Mouse (Mus musculus) limb, embryonic 14.5 days (tissue): Measurements from ENCODE around the gene Toe1. TPM values are rescaled to one million over a fixed set of nuclear protein-coding genes. Genes with fewer than 3 reads are reported as not detected.

ENCODE experiments used
- ATAC-seq: fragments of 200-750 bp; cut with Nextera tagmentation; 2 replicates; pipeline ENCODE4 v1.8.0; 2017; ENCODE audit warnings: low read depth, moderate number of reproducible peaks, moderate TSS enrichment; ENCODE audit not compliant: low FRiP score
- DNase-seq: peaks from one replicate; pipeline ENCODE4 v3.0.0-alpha.2; 2015; ENCODE audit warnings: low spot score
- H3K27ac ChIP-seq: fragments of 300-500 bp; sonication (generic); replicated peaks from 2 replicates; pipeline ENCODE4 v1.5.1; 2014; ENCODE audit warnings: low read depth, mild to moderate bottlenecking, low read length, moderate library complexity, mixed read lengths
- H3K27me3 ChIP-seq: fragments of 300-500 bp; sonication (generic); 2 replicates; pipeline ENCODE4 v1.6.1; 2014; ENCODE audit warnings: low read length, mixed read lengths; ENCODE audit not compliant: control insufficient read depth, insufficient read depth
- H3K36me3 ChIP-seq: fragments of 300-500 bp; sonication (generic); 2 replicates; pipeline ENCODE4 v1.6.1; 2014; ENCODE audit warnings: mild to moderate bottlenecking, low read length, moderate library complexity, mixed read lengths; ENCODE audit not compliant: control insufficient read depth, insufficient read depth
- H3K4me1 ChIP-seq: fragments of 300-500 bp; sonication (generic); 2 replicates; pipeline ENCODE4 v1.6.1; 2014; ENCODE audit warnings: antibody characterized with exemption, low read length, mixed read lengths; ENCODE audit not compliant: control insufficient read depth, insufficient read depth
- H3K4me2 ChIP-seq: fragments of 300-500 bp; sonication (generic); replicated peaks from 2 replicates; pipeline ENCODE4 v1.6.1; 2014; ENCODE audit warnings: low read depth, mild to moderate bottlenecking, low read length, moderate library complexity; ENCODE audit not compliant: severe bottlenecking
- H3K4me3 ChIP-seq: fragments of 300-500 bp; sonication (generic); replicated peaks from 2 replicates; pipeline ENCODE4 v1.5.1; 2014; ENCODE audit warnings: low read length
- H3K9ac ChIP-seq: fragments of 300-500 bp; sonication (generic); 2 replicates; pipeline ENCODE4 v1.6.1; 2014; ENCODE audit warnings: mild to moderate bottlenecking, low read depth, low read length, moderate library complexity; ENCODE audit not compliant: severe bottlenecking
- H3K9me3 ChIP-seq: fragments of 300-500 bp; sonication (generic); 2 replicates; pipeline ENCODE4 v1.6.1; 2016; ENCODE audit warnings: low read length; ENCODE audit not compliant: control insufficient read depth
- POLR2A ChIP-seq: fragments of 200-500 bp; IDR thresholded peaks from 2 replicates; pipeline ENCODE4 v1.8.0; 2012; ENCODE audit warnings: inconsistent platforms, mild to moderate bottlenecking, moderate library complexity, borderline replicate concordance; ENCODE audit not compliant: insufficient read depth, insufficient read length; ENCODE audit errors: extremely low read depth
- WGBS: fragments of 180-500 bp; shearing (Covaris S2); extraction: QIAGEN DNeasy Blood & Tissue Kit; methylation state at CpG from one replicate; pipeline ENCODE4 v1.1.7; 2014; 5-methylcytosine and 5-hydroxymethylcytosine counted together
- polyA plus RNA-seq, 2 experiments: library from polyadenylated mRNA; depleted of rRNA in 1 of 2; stranded (reverse) in 1 of 2; unstranded in 1 of 2; fragments of >200 nt; fragmentation: Nextera tagmentation in 1 of 2; extraction: Ambion mirVana in 1 of 2; gene quantifications; 2 replicates each; pipeline versions ENCODE4 v1.2.1 to v1.2.3; 2012 to 2014

The Toe1 gene
- polyA plus RNA-seq, 2 experiments: 35.9 to 44.6 TPM

GRCm38 (mm10) chr4:116827819-116828218 is 20.4 kb upstream of the Toe1 start:
- Histone ChIP-seq H3K9ac (no peak overlapping the region), H3K4me3 (no peak overlapping the region), H3K27me3 (no peaks in the 10 kb centered on the region), H3K36me3 (no peaks in the 10 kb centered on the region), H3K4me2 (no peak overlapping the region), H3K4me1 (peaks cover 4% of the 10 kb centered on the region; the same call in 1 of the 2 replicates), H3K27ac (no peak overlapping the region), H3K9me3 (no peaks in the 10 kb centered on the region)
- 4% methylated on average over 4 of the region's 4 CpGs for WGBS
- ATAC-seq: peak; percentile 50; the same call in 1 of the 2 replicates
- TF ChIP-seq POLR2A: no peak
- peak; percentile 91 for DNase-seq

GRCm38 (mm10) chr4:116824541-116825004 is 17.1 kb upstream of the Toe1 start:
- peak; percentile 62 for ATAC-seq
- peaks cover 4% of the 10 kb centered on the region; the same call in 1 of the 2 replicates for H3K4me1 ChIP-seq
- 4% methylated on average over 29 of the region's 29 CpGs for WGBS
- peaks cover 13% of the 10 kb centered on the region; the same call in 1 of the 2 replicates for H3K27me3 ChIP-seq
- no peaks in the 10 kb centered on the region for H3K36me3 ChIP-seq
- peak overlapping the region; percentile 67 for H3K27ac ChIP-seq
- TF ChIP-seq POLR2A: peak; percentile 59; the same call in 1 of the 2 replicates
- H3K4me3 ChIP-seq: peak overlapping the region; percentile 55
- DNase-seq: peak; percentile 66
- peak overlapping the region; percentile 75 for H3K9ac ChIP-seq
- no peaks in the 10 kb centered on the region for H3K9me3 ChIP-seq
- H3K4me2 ChIP-seq: peak overlapping the region; percentile 66

GRCm38 (mm10) chr4:116821694-116822016 is 14.2 kb upstream of the Toe1 start, which contains the start of gene Hpdl:
Gene Hpdl, minus strand, starts transcription at chr4:116821707.
- DNase-seq: no peak
- Histone ChIP-seq H3K9ac (peak within 1 kb of the TSS; percentile 55), H3K27me3 (peaks cover 13% of the 10 kb centered on the region; the same call in 1 of the 2 replicates), H3K4me2 (peak within 1 kb of the TSS; percentile 98), H3K9me3 (no peaks in the 10 kb centered on the region), H3K36me3 (peaks cover 7% of the 10 kb centered on the region; the same call in 1 of the 2 replicates), H3K4me3 (peak within 1 kb of the TSS; percentile 52), H3K4me1 (peaks cover 4% of the 10 kb centered on the region; the same call in 1 of the 2 replicates), H3K27ac (no peak within 1 kb of the TSS)
- WGBS: 11% methylated on average over 9 of the region's 9 CpGs
- no peak for TF ChIP-seq POLR2A
- peak; percentile 38; the same call in 1 of the 2 replicates for ATAC-seq

GRCm38 (mm10) chr4:116820902-116821693 is 13.7 kb upstream of the Toe1 start:
- peaks cover 4% of the 10 kb centered on the region; the same call in 1 of the 2 replicates for H3K4me1 ChIP-seq
- peak overlapping the region; percentile 98 for H3K4me2 ChIP-seq
- DNase-seq (peak; percentile 52), ATAC-seq (peak; percentile 78)
- H3K27me3 ChIP-seq: peaks cover 13% of the 10 kb centered on the region; the same call in 1 of the 2 replicates
- 1% methylated on average over 50 of the region's 51 CpGs for WGBS
- H3K4me3 ChIP-seq: peak overlapping the region; percentile 52
- H3K9me3 ChIP-seq: no peaks in the 10 kb centered on the region
- no peak for TF ChIP-seq POLR2A
- H3K36me3 ChIP-seq: peaks cover 12% of the 10 kb centered on the region; the same call in 1 of the 2 replicates
- H3K9ac ChIP-seq: peak overlapping the region; percentile 55
- no peak overlapping the region for H3K27ac ChIP-seq
